Mouse (Mus musculus): ENCODE measurements around the gene Clcnkb. TPM values are rescaled to one million over a fixed set of nuclear protein-coding genes. Genes with fewer than 3 reads are reported as not detected.

Clcnkb gene
- not detected for polyA plus RNA-seq (2017; shearing (Covaris generic))

DNA sequence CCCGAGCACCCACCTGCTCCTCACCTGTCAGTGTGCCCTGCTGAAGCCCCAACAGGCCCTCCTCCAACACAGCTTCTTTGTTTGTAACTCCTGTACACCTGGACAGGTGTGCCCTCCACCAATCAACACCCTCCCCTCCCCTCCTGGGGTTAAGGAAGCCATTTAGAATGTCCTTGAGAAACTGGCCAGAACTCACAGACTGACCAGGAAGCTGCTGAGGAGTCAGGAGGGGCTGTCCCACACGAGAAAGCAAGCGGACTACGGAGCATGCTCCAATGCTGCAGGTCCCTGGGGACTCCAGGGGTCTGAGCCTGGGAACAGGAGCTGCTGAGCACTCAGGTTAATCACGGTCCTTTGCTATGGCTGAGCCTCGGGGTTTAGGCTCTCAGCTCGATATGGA, at the start of gene Clcnkb:
Clcnkb (minus strand) TSS at position 91 of the 400 bp plus-strand sequence.
- ATAC-seq: no peak

DNA sequence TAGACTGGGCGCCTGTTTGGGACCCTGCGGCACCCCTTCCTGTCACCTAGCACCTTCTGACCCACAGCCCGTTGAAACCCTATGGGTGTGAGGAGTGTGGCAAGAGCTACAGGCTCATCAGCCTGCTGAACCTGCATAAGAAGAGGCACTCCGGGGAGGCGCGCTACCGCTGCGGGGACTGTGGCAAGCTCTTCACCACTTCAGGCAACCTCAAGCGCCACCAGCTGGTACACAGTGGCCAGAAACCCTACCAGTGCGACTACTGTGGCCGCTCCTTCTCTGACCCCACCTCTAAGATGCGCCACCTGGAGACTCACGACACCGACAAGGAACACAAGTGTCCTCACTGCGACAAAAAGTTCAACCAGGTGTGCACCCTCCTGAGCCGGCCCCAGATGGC, 48.9 kb upstream of the Clcnkb start:
- no peak for ATAC-seq

DNA sequence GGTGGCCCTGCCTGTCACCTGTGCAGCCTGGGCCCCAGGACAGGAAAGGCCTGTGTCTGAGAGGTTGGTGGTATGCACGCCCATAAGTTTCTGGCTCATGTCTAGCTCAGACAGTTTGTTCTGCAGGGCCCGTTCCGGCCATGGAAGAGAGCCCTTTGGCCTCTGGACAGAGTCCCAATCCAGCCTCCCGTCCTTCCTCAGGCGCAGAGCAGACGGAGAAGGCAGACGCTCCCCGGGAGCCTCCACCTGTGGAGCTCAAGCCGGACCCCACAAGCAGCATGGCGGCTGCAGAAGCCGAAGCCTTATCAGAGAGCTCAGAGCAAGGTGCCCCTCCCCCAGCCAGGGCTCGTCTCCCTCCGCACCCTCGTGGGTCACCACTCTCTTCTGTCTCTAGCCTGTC, 47.7 kb upstream of the Clcnkb start:
- ATAC-seq: no peak

DNA sequence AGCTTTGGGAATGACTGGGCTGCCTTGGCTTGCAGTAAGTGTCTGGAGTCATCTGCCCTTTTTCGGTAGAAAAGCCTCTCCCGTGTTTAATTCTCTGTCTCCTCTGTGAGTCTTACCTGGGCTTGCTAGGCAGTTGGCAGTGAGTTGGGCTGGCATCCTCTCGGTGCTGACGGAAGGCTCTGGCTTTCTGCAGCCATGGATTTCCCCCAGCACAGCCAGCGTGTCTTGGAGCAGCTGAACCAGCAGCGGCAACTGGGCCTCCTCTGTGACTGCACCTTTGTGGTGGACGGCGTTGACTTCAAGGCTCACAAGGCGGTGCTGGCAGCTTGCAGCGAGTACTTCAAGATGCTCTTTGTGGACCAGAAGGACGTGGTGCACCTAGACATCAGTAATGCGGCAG, 45.8 kb upstream of the Clcnkb start:
- ATAC-seq: no peak

DNA sequence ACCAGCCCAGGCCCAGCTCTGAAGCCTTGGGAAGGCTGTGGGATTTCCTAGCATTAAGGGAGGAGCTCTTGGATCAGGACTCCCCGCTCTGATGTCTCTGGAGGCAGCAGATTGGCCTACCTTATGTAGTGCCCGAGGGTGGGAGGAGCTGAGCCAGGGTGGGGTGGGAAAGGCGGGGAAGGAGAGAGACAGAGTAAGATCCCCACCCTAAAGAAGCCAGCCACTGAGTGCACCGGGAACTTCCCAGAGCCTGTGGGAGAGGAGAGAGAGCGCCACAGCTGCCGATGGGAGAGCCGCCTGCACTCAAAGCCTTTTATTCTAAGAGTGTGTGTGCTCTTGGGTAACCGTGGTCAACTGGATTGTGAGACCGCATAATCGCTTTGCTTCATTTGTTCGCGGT, 45.3 kb upstream of the Clcnkb start:
- no peak for ATAC-seq

DNA sequence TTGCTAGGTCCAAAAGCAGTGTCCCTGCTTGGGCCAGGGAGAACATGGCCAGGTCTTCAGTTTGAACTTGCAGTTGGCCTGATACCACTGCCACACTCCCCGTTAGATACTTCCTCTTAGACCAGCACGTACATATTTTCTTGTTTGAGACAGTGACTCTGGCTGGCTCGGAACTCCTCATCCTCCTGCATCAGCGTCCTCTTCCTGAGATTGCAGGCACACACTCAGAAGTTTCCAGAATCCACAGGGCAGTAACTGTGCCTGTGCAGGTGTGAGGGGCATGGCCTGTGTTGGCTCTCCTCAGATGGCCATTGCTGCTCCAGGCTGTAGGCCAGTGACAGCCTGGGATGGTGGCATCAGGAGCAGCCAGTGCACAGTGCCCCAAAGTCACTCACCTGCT, 44.7 kb upstream of the Clcnkb start:
- no peak for ATAC-seq

DNA sequence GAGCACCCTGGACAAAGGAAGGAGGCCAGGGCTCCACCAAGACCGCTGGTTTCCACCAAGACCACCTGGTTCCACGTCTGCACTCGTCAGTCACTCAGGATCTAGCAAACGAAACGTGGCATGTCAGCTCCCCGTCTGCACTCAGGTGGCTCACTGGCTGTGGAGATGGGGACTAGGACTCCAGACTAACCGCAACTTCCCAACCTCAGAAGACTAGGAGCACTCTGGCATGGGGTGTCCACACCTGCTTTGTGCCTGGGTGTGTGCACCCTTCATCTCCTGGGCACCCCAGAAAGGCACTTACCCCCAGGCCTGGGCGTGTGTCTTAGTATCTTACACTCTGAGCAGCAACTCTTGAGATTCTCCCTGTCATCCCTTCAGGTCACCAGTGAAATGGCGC, 44.0 kb upstream of the Clcnkb start:
- no peak for ATAC-seq

DNA sequence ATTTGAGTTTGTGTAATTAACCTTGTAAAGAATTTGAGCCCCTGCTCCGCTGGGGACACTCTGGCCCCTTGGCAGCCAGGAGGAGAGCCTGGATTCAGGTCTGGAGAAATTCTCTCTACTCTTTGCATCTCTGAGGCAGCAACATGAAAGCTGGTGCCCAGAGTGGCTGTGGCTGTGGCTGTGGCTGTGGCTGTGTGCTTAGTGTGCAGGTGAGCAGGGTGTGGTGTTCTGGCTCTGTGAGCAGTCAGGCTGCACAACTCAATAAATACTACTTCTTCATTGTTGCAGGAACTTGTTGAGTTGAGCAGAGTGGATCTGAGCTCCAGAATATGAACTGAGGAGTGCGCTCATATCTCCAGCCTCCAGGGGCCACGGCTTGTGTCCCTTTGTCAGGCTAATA, 43.1 kb upstream of the Clcnkb start:
- no peak for ATAC-seq

DNA sequence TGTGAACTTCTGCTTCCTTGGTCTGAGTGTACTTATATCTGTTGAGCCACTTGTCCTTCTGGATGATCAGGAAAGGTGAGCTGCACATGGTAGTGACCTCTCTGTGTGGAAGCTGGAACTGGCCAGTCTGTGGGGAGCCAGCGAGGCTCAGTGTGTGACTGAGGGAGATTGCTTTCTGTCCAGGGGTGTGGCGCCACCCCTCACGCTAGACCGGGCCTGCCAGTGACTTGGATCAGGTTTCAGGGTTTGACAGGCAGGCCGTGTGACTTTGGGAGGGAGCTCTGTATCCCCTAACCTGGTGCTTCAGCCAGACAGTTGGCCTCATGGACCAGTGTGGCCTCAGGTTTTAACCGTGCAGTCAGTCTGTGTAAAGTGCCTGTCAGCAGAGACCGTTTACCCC, 42.4 kb upstream of the Clcnkb start:
- no peak for ATAC-seq

DNA sequence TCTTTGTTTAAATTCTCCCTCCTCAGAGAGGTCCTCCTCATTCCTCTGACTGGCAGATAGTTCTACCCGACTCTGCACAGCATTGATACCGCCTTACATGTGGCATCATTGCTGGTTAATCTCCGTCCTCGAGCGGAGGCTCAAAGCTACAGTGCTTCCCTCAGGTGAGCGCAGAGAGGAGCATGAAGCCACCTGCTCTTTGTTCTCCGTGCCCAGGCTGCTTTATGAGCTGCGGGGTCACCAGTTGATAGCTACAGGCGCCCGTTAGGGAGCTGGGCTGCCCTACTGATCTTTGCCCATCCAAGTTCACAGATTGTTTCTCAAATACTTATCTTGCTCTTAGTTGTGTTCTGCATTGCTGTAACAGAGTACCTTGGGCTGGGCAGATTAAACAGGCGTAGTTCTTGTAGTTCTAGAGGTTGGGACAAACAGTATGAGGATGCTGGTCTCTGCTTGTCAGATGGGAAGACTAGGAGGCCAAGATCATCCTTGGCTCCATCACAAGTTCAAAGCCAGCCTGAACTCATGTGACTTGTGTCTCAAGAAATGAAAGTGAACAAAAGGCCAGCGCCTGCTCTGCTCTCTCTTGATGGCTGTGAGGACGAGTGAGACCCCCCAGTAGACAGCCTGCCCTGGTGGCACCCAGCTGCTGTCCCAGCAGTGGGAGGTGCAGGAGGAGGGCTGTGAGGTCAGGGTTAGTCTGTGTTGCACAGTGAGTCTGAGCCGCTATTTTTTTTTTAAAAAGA, 40.6 kb upstream of the Clcnkb start:
- ATAC-seq: no peak

DNA sequence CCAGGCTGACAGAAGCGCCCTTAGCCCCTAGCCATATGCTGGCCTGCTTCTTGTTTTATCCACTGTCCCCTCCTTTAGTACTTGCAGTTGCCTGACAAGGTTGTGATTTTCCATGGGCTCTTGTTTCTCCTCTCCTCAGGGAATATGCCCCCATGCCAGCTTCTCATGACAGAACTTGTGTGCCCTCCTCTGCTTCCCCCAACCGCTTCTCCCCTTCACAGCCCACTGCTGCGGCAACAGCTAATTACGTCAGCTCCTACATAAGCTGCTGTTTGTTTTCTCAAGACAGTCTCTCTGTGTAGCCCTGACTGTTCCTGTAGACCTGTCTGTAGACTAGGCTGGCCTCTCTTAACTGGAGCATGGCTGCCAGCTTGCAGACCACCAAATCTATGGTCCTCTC, 39.7 kb upstream of the Clcnkb start:
- ATAC-seq: no peak

DNA sequence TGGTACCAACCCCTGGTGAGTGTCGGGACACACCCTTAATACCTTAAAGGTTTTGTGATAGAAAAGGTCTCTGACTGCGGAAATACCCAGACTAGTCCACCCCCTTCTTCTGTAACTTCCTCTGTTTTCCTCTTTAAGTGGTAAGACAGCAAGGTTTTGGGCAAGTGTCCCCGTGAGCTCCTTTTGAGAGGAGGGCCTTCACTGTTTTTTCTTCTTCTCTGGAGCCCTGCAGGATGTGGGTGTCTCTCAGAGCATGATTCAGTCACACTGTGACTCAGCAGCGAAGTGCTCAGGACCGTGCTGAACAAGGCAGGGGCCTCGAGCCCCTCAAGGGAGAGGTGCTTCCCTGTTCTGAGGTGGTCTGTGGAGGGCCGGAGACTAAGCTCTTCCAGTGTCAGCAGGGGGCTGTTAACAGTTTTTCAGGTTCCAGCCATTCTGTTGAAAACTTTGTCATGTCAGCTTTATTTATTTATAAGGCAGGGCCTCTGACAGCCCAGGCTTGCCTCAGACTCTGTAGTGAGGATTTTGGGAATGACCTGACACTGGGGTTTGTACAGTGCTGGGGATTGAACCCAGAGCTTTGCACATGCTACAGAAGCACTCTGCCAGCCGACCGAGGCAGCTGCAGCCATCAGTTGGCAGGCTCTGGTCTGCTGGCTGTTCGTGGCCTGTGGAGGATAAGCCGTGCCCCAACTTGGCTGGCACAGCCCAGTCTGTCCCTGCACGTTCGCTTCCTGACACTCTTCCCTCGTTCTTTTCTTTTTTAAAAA, 39.0 kb upstream of the Clcnkb start:
- peak; percentile 97 for ATAC-seq

DNA sequence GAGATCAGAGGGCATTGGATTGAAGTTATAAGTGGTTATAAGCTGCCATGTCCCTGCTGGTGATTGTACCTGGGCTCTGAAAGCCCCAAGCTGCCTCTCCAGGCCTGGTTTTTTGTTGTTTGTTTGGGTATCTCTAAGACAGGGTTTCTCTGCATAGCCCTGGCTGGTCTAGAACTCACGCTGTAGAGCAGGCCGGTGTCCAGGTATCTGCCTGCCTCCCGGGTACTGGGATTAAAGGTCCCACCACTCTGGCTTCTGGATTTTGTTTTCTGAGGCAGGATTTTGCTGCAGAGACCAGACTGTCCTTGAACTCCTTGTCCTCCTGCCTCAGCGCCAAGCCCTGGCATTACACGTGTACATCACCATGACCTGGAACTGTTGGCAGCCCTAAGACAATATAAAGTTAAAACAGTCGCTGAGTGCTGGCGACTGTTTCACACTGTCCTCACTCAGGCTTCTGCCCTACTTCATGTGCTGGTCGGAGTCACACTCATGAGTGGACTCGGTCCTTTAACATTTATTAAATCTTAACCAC, 36.2 kb upstream of the Clcnkb start:
- ATAC-seq: no peak

DNA sequence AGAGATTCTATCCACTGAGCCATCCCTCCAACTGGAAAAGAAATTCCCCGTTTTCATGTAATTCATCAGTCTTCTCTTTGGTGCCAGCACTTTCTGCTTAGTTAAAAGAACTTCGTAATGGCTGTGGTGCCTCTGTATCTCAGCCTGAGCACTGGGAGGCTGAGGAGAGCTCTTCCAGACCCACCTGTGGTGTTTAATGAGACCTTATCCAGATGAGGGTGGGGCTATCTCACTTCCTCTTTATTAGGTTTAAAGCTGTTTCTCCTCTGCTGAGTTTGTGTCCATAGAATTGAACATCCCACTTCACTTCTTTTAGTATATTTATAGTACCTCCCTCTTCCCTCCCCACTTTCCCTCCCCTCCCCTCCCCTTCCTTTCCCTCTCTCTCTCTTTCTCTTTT, 35.4 kb upstream of the Clcnkb start:
- no peak for ATAC-seq

DNA sequence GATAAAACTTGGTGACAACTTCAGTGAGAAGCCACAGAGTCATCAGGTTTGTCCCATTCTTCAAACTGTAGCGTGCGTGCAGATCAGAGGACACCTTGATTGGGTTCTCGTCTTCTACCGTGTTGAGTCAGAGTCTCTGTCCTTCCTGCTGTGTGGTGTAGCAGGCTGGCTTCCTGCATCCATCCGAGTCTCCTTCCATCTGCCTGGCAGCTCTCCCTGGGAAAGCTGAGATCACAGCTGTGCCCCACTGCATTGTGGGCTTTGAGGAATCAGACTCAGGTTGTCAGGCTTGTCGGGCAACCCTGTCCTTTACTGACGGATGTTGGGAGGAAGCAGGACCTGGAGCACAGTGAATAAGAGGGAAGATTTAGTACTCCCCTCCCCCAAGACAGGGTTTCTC, 30.4 kb upstream of the Clcnkb start:
- ATAC-seq: no peak

DNA sequence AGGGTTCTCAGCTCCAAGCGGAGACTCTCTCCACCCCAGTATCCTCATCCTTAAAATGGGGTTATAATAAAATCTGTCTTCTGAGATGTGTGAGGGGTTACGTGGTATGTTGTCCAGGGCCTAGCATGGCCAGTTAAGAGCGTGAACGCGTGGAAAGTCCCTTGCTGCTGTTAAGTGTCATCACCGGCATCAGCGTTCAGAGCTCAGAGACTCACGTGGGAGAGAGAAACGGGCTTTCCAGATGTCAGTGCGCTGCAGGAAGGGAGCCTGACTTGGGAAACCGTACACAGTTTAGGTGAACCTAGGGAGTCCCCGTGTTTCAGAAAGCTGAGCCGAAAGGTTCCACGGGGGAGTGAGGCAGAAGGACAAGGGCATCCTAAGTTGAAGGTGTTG, 29.5 kb upstream of the Clcnkb start:
- ATAC-seq: peak; percentile 42

DNA sequence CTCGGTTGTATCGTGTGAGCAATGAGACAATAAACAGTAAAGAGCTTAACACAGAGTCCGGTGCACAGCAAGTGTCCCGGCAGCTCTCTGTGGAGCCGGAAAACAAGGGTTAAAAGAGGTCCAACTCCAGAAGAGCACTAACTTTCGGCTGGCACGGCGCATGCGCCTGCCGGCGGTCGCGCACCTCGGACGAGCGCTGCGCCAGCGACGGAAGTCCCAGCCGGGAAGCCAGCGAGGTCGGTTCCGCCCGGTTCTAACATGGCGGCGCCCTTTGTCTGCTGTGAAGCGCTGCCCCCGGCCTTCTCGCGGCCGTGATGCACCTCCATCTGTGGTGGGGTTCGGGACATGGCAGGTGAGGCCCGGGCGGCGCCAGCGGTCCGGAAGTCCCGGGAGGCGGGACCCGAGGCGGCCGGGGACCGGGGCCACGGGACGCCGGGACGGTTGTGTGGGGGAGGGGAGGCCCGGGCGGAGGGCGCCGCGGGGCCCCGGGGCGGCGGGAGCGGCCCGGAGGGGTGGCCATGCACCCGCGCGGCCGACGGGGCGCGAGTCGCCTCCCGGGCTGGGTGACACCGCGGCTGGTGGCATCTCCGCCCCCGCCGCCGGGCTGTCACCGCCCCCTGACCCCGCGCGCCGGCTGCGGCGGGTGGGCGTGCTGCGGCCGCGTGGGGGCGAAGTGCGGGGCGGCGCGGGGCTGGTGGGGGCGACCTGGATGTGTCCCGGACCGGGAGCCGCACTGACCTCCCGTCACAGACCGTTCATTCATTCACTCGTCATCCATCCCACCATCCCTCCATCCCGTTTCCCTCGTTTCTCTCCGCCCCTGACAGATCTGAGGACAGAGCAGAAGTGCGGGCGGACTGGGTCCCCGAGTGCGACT, 28.9 kb upstream of the Clcnkb start, which contains the start of gene Zbtb17:
Zbtb17 (plus strand) TSS at position 204 of the 877 bp plus-strand sequence.
- peak; percentile 91 for ATAC-seq

DNA sequence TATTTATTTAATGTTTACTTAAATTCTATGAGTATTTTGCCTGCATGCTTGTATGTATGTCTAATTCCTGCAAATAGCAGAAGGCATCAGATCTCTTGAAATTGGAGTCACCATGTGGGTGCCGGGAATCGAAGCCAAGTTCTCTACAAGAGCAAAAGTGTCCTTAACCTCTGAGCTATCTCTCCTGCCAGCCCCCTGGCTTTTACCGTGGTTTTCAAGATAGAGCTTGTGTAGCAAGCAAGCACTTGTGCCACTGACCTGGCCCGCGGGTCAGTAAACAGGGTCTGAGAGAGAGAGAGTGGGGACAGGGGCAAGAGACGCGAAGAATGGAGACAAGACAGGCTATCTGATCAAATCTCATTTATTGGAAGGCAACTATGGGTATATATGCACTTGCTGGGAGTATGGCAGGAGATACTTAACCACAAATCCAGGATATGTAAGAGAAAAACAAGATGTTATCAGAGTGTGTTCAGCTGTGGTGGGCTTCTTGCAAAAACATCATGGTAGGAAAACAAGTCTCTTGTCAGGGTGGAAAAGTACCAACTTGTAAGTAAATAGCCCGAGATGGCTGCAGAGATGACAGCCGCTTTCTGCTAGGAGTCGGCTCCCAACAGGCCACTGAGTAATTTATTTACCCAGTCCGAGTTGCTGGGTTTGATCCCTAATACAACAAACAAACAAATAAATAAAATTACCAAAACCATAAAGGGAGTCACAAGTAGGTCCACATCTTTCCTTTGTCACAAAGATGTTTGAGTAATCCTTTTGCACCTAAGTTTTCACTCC, 28.0 kb upstream of the Clcnkb start:
- peak; percentile 25 for ATAC-seq

DNA sequence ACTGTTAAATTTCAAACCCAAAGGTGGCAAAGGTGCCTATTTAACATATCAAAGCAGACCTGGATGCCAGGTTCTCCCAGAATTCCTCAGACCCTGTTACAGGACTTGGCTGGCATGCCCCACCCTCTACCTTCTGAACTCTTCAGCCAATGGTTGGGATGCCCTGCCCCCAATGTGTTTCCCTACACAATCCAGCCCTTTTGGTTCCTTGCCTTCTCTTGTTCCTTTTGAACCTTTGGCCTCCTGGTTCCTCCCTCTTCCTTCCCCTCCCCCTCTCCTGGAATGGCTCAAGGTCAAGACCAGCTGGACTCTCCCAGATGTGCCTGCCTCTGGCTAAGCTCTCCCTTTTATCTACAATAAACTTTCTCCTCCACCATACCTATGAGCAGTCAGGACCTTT, 25.1 kb upstream of the Clcnkb start:
- no peak for ATAC-seq

DNA sequence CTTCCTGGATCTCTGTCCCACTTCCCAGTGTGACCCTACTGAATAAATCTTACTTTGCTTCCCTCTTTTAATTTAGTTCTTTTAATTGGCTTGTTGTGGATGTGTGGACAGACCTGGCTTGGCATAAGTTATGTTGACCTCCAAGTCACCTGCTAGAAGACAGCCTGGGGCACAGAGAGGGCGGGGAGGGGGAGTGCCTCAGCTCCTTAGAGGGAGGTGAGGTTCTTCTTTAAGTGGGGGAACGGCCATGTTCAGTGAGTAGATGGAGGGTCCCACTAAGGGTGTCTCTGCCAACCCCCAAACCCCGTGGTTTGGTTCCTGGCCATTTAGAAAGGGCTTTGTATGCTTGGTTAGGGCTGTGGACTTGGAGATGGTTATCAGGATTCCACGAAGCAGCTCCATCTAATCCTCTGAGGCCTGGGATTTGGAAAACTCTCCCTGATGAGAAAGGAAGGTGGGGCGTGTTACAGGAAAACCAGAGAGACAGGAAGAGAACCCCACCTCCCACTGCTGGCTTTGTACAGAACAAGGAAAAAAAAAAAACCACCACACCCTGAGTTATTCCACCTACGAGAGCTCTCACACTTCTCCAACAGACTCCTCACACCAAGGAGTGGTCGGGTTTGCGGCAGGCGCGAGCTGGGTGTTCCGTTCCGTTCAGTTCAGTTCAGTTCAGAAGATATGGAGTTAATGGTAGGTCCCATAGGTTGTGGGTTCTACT, 23.4 kb upstream of the Clcnkb start:
- no peak for ATAC-seq

DNA sequence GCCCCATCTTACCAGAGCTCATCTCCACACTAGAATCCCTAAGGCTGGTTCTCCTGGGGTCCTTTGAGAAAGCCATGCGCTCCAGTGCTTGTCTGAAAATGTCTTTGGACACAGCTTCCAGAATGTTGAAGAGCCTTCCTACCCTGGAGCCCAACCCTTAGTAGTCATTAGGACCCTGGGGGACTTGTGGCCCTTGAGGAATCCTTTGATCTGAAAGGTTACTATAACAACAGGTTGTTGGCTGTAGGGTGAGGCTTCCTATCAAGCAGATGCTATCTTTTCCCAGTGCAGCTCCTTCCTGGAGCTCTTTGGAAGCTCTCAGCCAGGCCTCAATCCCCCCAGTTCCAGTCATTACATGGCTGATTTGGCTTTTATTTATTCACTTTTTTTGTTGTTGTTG, 20.2 kb upstream of the Clcnkb start, which contains the start of gene Srarp:
Srarp (minus strand) TSS at position 132 of the 400 bp plus-strand sequence.
- ATAC-seq: no peak

Data from CD4-positive, CD25-positive, alpha-beta regulatory T cell, adult 4 months (primary cell).